Mouse (Mus musculus) cerebellum, adult 11 months (tissue): ENCODE data around the gene Glis2.
A peak's percentile ranks its signal among the peaks of the same experiment; 100 is the strongest.

ENCODE experiments used
- DNase-seq: peaks from one replicate; pipeline ENCODE4 v3.0.0; 2022

The Glis2 gene

GRCm38 (mm10) chr16:4665726-4666125 is 71.2 kb downstream of the Glis2 start:
- DNase-seq = no peak

GRCm38 (mm10) chr16:4667190-4667808 is 72.8 kb downstream of the Glis2 start:
- peak; percentile 83 for DNase-seq

GRCm38 (mm10) chr16:4670317-4670716 is 75.8 kb downstream of the Glis2 start:
- no peak for DNase-seq

DNA sequence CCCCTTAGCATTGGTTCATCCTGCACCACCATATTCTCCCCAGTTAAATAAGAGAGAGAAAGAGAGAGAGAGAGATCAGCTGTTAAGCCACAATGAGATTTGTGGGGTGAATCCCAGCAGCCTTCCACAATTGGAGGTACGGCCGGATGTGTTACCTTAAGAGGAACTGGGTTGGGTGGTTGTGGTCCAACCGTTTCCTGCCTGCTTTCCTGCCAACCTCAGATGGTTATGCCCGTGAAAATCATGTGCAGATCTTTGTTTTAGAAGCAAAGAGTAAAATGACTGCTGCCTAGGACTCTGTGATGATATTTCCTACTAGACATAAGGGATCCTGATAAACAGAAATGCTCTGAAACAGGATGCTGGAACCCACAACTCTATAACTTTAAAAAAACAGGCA is 79.6 kb downstream of the Glis2 start:
- no peak for DNase-seq
